Mouse (Mus musculus): ENCODE results near the gene Heatr6.
A peak's percentile ranks its signal among the peaks of the same experiment; 100 is the strongest.

Gene Heatr6

GRCm38 (mm10) chr11:83747376-83748265, 5.9 kb upstream of the Heatr6 start:
- peak; percentile 69 for DNase-seq (ENCODE audit: low spot score)

- no peak for DNase-seq (ENCODE audit: low spot score)
Measured at GRCm38 (mm10) chr11:83754227-83754626, 731 bp downstream of the Heatr6 start.

- DNase-seq (ENCODE audit: low spot score): no peak
Measured at GRCm38 (mm10) chr11:83767306-83767705, 13.8 kb downstream of the Heatr6 start.

- no peak for DNase-seq (ENCODE audit: low spot score)
Measured at GRCm38 (mm10) chr11:83768976-83769375, 15.5 kb downstream of the Heatr6 start.

GRCm38 (mm10) chr11:83771014-83771413, 17.5 kb downstream of the Heatr6 start:
- DNase-seq (ENCODE audit: low spot score): no peak

GRCm38 (mm10) chr11:83772341-83772740, 18.8 kb downstream of the Heatr6 start:
- no peak for DNase-seq (ENCODE audit: low spot score)

- DNase-seq (ENCODE audit: low spot score): no peak
Measured at GRCm38 (mm10) chr11:83773691-83774090, 20.2 kb downstream of the Heatr6 start.

- no peak for DNase-seq (ENCODE audit: low spot score)
Measured at GRCm38 (mm10) chr11:83774324-83774723, 20.8 kb downstream of the Heatr6 start.

GRCm38 (mm10) chr11:83776798-83777197, 23.3 kb downstream of the Heatr6 start:
- no peak for DNase-seq (ENCODE audit: low spot score)

- no peak for DNase-seq (ENCODE audit: low spot score)
Measured at GRCm38 (mm10) chr11:83783931-83784600, 30.6 kb downstream of the Heatr6 start.

GRCm38 (mm10) chr11:83784661-83785060, 31.2 kb downstream of the Heatr6 start:
- no peak for DNase-seq (ENCODE audit: low spot score)

GRCm38 (mm10) chr11:83785366-83785765, 31.9 kb downstream of the Heatr6 start:
- peak; percentile 83 for DNase-seq (ENCODE audit: low spot score)

GRCm38 (mm10) chr11:83786835-83787234, 33.3 kb downstream of the Heatr6 start:
- DNase-seq (ENCODE audit: low spot score): no peak

GRCm38 (mm10) chr11:83787401-83788021, 34.0 kb downstream of the Heatr6 start:
- DNase-seq (ENCODE audit: low spot score): no peak

GRCm38 (mm10) chr11:83788331-83788730, 34.8 kb downstream of the Heatr6 start:
- no peak for DNase-seq (ENCODE audit: low spot score)

GRCm38 (mm10) chr11:83789259-83789658, 35.8 kb downstream of the Heatr6 start:
- DNase-seq (ENCODE audit: low spot score): peak; percentile 86

- DNase-seq (ENCODE audit: low spot score): no peak
Measured at GRCm38 (mm10) chr11:83791133-83791532, 37.6 kb downstream of the Heatr6 start.

GRCm38 (mm10) chr11:83792316-83792914, 38.9 kb downstream of the Heatr6 start:
- DNase-seq (ENCODE audit: low spot score): no peak

- no peak for DNase-seq (ENCODE audit: low spot score)
Measured at GRCm38 (mm10) chr11:83793264-83793663, 39.8 kb downstream of the Heatr6 start.

- no peak for DNase-seq (ENCODE audit: low spot score)
Measured at GRCm38 (mm10) chr11:83796112-83796511, 42.6 kb downstream of the Heatr6 start.

GRCm38 (mm10) chr11:83796980-83797608, 43.6 kb downstream of the Heatr6 start:
- DNase-seq (ENCODE audit: low spot score): no peak

- no peak for DNase-seq (ENCODE audit: low spot score)
Measured at GRCm38 (mm10) chr11:83799871-83800430, 46.5 kb downstream of the Heatr6 start.
